Mouse (Mus musculus) kidney, postnatal 0 days (tissue): Measurements from ENCODE around the gene Pikfyve. TPM values are rescaled to one million over a fixed set of nuclear protein-coding genes. Genes with fewer than 3 reads are reported as not detected.
A peak's percentile ranks its signal among the peaks of the same experiment; 100 is the strongest.

ENCODE experiments used
- ATAC-seq: fragments of 200-750 bp; cut with Nextera tagmentation; replicated peaks from 2 replicates; pipeline ENCODE4 v1.8.0; 2017; ENCODE audit warnings: low read depth, moderate number of reproducible peaks, moderate TSS enrichment, moderate library complexity; ENCODE audit not compliant: low FRiP score
- DNase-seq: peaks from one replicate; pipeline ENCODE4 v3.0.0-alpha.2; 2016; ENCODE audit warnings: low spot score
- H3K27ac ChIP-seq: fragments of 300-500 bp; sonication (generic); 2 replicates; pipeline ENCODE4 v1.5.1; 2014; ENCODE audit warnings: mild to moderate bottlenecking
- H3K27me3 ChIP-seq: fragments of 300-500 bp; sonication (generic); 2 replicates; pipeline ENCODE4 v1.6.1; 2014; ENCODE audit warnings: low read length, mixed read lengths; ENCODE audit not compliant: insufficient read depth
- H3K36me3 ChIP-seq: fragments of 300-500 bp; sonication (generic); 2 replicates; pipeline ENCODE4 v1.6.1; 2014; ENCODE audit warnings: low read length, mixed read lengths; ENCODE audit not compliant: insufficient read depth
- H3K4me1 ChIP-seq: fragments of 300-500 bp; sonication (generic); replicated peaks from 2 replicates; pipeline ENCODE4 v1.6.1; 2014; ENCODE audit warnings: antibody characterized with exemption, low read length, mixed read lengths; ENCODE audit not compliant: insufficient read depth
- H3K4me2 ChIP-seq: fragments of 300-500 bp; sonication (generic); 2 replicates; pipeline ENCODE4 v1.6.1; 2014; ENCODE audit warnings: mild to moderate bottlenecking, low read length, moderate library complexity, mixed read lengths
- H3K4me3 ChIP-seq: fragments of 300-500 bp; sonication (generic); replicated peaks from 2 replicates; pipeline ENCODE4 v1.5.1; 2014; ENCODE audit warnings: low read depth, low read length
- H3K9ac ChIP-seq: fragments of 300-500 bp; sonication (generic); 2 replicates; pipeline ENCODE4 v1.6.1; 2014; ENCODE audit warnings: low read depth, low read length
- H3K9me3 ChIP-seq: fragments of 300-500 bp; sonication (generic); replicated peaks from 2 replicates; pipeline ENCODE4 v1.6.1; 2016; ENCODE audit warnings: low read length, inconsistent platforms, mixed read lengths
- CTCF ChIP-seq: IDR thresholded peaks from 2 replicates; pipeline ENCODE4 v1.5.1; 2016; ENCODE audit warnings: antibody characterized with exemption, low read depth, mild to moderate bottlenecking, moderate library complexity
- WGBS: fragments of 180-500 bp; shearing (Covaris S2); extraction: QIAGEN DNeasy Blood & Tissue Kit; methylation state at CpG from one replicate; pipeline ENCODE4 v1.1.7; 2014; 5-methylcytosine and 5-hydroxymethylcytosine counted together
- polyA plus RNA-seq: library from polyadenylated mRNA; unstranded; fragments of >200 nt; fragmentation: Nextera tagmentation; extraction: Ambion mirVana; gene quantifications from 2 replicates; pipeline ENCODE4 v1.2.1, GENCODE M21; 2015

Gene Pikfyve
- polyA plus RNA-seq: 9.2 and 9.8 TPM in 2 replicates

- under 1% methylated on average over 69 of the region's 71 CpGs for WGBS
- H3K27ac ChIP-seq: peak within 1 kb of the TSS; percentile 83
- no peaks in the 10 kb centered on the region for H3K36me3 ChIP-seq
- DNase-seq (peak; percentile 99), ATAC-seq (peak; percentile 98)
- no peak for TF ChIP-seq CTCF
- H3K9ac ChIP-seq: peak within 1 kb of the TSS; percentile 89
- no peaks in the 10 kb centered on the region for H3K27me3 ChIP-seq
- peak within 1 kb of the TSS; percentile 92 for H3K4me3 ChIP-seq
- H3K4me2 ChIP-seq: peak within 1 kb of the TSS; percentile 75
- no peaks in the 10 kb centered on the region for H3K4me1 ChIP-seq
- no peaks in the 10 kb centered on the region for H3K9me3 ChIP-seq
These were observed at the start of gene Pikfyve, which contains the start of gene Idh1 for GRCm38 (mm10) chr1:65186287-65187073. Gene Pikfyve (plus strand): TSS chr1:65186683. Gene Idh1 (minus strand): TSS chr1:65186500.

- Histone ChIP-seq H3K4me1 (no peaks in the 10 kb centered on the region), H3K4me3 (no peak overlapping the region), H3K36me3 (no peaks in the 10 kb centered on the region), H3K9ac (no peak overlapping the region), H3K9me3 (no peaks in the 10 kb centered on the region), H3K27ac (no peak overlapping the region), H3K4me2 (no peak overlapping the region), H3K27me3 (no peaks in the 10 kb centered on the region)
- no peak for DNase-seq
- TF ChIP-seq CTCF: no peak
- no peak for ATAC-seq
- WGBS: 60% methylated on average over 6 of the region's 6 CpGs
These were observed 48.9 kb upstream of the Pikfyve start for GRCm38 (mm10) chr1:65137560-65137959.

- H3K4me3 ChIP-seq: no peak overlapping the region
- 64% methylated on average over 2 of the region's 2 CpGs for WGBS
- DNase-seq: no peak
These were observed 41.7 kb upstream of the Pikfyve start for GRCm38 (mm10) chr1:65144783-65145182.

GRCm38 (mm10) chr1:65146601-65147000 is 39.9 kb upstream of the Pikfyve start:
- WGBS: 56% methylated on average over 2 of the region's 2 CpGs
- TF ChIP-seq CTCF: no peak
- Histone ChIP-seq H3K36me3 (no peaks in the 10 kb centered on the region), H3K4me3 (no peak overlapping the region), H3K27ac (no peak overlapping the region), H3K4me2 (no peak overlapping the region), H3K4me1 (no peaks in the 10 kb centered on the region), H3K9me3 (no peaks in the 10 kb centered on the region), H3K9ac (no peak overlapping the region), H3K27me3 (no peaks in the 10 kb centered on the region)
- ATAC-seq (0 out of 2 replicates have a peak, but pooled peaks have one; percentile 40), DNase-seq (no peak)

More at GRCm38 (mm10) chr1:65144783-65145182, 41.7 kb upstream of the Pikfyve start:
- no peaks in the 10 kb centered on the region for H3K9me3 ChIP-seq
- no peak overlapping the region for H3K9ac ChIP-seq
- no peaks in the 10 kb centered on the region for H3K36me3 ChIP-seq
- no peak for ATAC-seq
- no peaks in the 10 kb centered on the region for H3K4me1 ChIP-seq
- H3K27me3 ChIP-seq: no peaks in the 10 kb centered on the region
- H3K4me2 ChIP-seq: no peak overlapping the region
- TF ChIP-seq CTCF: no peak
- H3K27ac ChIP-seq: no peak overlapping the region

GRCm38 (mm10) chr1:65147326-65147725 is 39.2 kb upstream of the Pikfyve start:
- H3K27ac ChIP-seq: no peak overlapping the region
- ATAC-seq (no peak), DNase-seq (no peak)
- no peaks in the 10 kb centered on the region for H3K27me3 ChIP-seq
- 85% methylated on average over 5 of the region's 5 CpGs for WGBS
- H3K36me3 ChIP-seq: no peaks in the 10 kb centered on the region
- no peaks in the 10 kb centered on the region for H3K9me3 ChIP-seq
- no peak overlapping the region for H3K9ac ChIP-seq
- no peak for TF ChIP-seq CTCF
- no peak overlapping the region for H3K4me2 ChIP-seq
- H3K4me3 ChIP-seq: no peak overlapping the region
- H3K4me1 ChIP-seq: no peaks in the 10 kb centered on the region

- no peaks in the 10 kb centered on the region for H3K9me3 ChIP-seq
These were observed 38.5 kb upstream of the Pikfyve start for GRCm38 (mm10) chr1:65147971-65148370.

More at GRCm38 (mm10) chr1:65147971-65148370, 38.5 kb upstream of the Pikfyve start:
- no peak for TF ChIP-seq CTCF
- H3K27me3 ChIP-seq: no peaks in the 10 kb centered on the region
- no peak overlapping the region for H3K4me3 ChIP-seq
- no peaks in the 10 kb centered on the region for H3K36me3 ChIP-seq
- H3K9ac ChIP-seq: no peak overlapping the region
- H3K4me1 ChIP-seq: no peaks in the 10 kb centered on the region
- no peak overlapping the region for H3K4me2 ChIP-seq
- ATAC-seq (no peak), DNase-seq (no peak)
- no peak overlapping the region for H3K27ac ChIP-seq
- WGBS: 73% methylated on average over 3 of the region's 3 CpGs
